Mouse (Mus musculus): ENCODE data around the gene Slc22a18. TPM values are rescaled to one million over a fixed set of nuclear protein-coding genes. Genes with fewer than 3 reads are reported as not detected.

Slc22a18 gene
- total RNA-seq, 4 experiments from 2014 or later = 0.78 to 1.8 (median 1.2) TPM

GRCm38 (mm10) chr7:143462516-143462915 lies 11.0 kb upstream of the Slc22a18 start:
- DNase-seq (ENCODE audit: low spot score in 2 of 2) = no peak

- DNase-seq (ENCODE audit: low spot score in 2 of 2) = peak in 1 of 2 experiments; percentile 54
These were observed 9.6 kb upstream of the Slc22a18 start for GRCm38 (mm10) chr7:143463865-143464415.

GRCm38 (mm10) chr7:143464811-143465560 lies 8.6 kb upstream of the Slc22a18 start:
- DNase-seq (ENCODE audit: low spot score in 2 of 2) = no peak

GRCm38 (mm10) chr7:143466099-143466677 lies 7.3 kb upstream of the Slc22a18 start:
- peak; percentile 50 to 73 for DNase-seq (ENCODE audit: low spot score in 2 of 2)

- DNase-seq (ENCODE audit: low spot score in 2 of 2) = no peak
These were observed 5.8 kb upstream of the Slc22a18 start for GRCm38 (mm10) chr7:143467714-143468113.

GRCm38 (mm10) chr7:143469946-143470345 lies 3.6 kb upstream of the Slc22a18 start:
- peak in 1 of 2 experiments; percentile 51 for DNase-seq (ENCODE audit: low spot score in 2 of 2)

- no peak for DNase-seq (ENCODE audit: low spot score in 2 of 2)
These were observed 1.3 kb downstream of the Slc22a18 start for GRCm38 (mm10) chr7:143474811-143475210.

- no peak for DNase-seq (ENCODE audit: low spot score in 2 of 2)
These were observed 2.3 kb downstream of the Slc22a18 start for GRCm38 (mm10) chr7:143475876-143476275.

- DNase-seq (ENCODE audit: low spot score in 2 of 2) = no peak
These were observed 3.3 kb downstream of the Slc22a18 start for GRCm38 (mm10) chr7:143476702-143477335.

GRCm38 (mm10) chr7:143477800-143478199 lies 4.3 kb downstream of the Slc22a18 start:
- no peak for DNase-seq (ENCODE audit: low spot score in 2 of 2)

GRCm38 (mm10) chr7:143480498-143480897 lies 7.0 kb downstream of the Slc22a18 start:
- no peak for DNase-seq (ENCODE audit: low spot score in 2 of 2)

- no peak for DNase-seq (ENCODE audit: low spot score in 2 of 2)
These were observed 8.4 kb downstream of the Slc22a18 start for GRCm38 (mm10) chr7:143481806-143482387.

- no peak for DNase-seq (ENCODE audit: low spot score in 2 of 2)
These were observed 9.0 kb downstream of the Slc22a18 start for GRCm38 (mm10) chr7:143482541-143482940.

GRCm38 (mm10) chr7:143489735-143490134 lies 16.2 kb downstream of the Slc22a18 start:
- DNase-seq (ENCODE audit: low spot score in 2 of 2) = no peak

GRCm38 (mm10) chr7:143493616-143494126 lies 20.1 kb downstream of the Slc22a18 start:
- no peak for DNase-seq (ENCODE audit: low spot score in 2 of 2)

- no peak for DNase-seq (ENCODE audit: low spot score in 2 of 2)
These were observed 21.8 kb downstream of the Slc22a18 start for GRCm38 (mm10) chr7:143495104-143495961.

- no peak for DNase-seq (ENCODE audit: low spot score in 2 of 2)
These were observed 25.0 kb downstream of the Slc22a18 start for GRCm38 (mm10) chr7:143498584-143498983.

GRCm38 (mm10) chr7:143500912-143501311 lies 27.4 kb downstream of the Slc22a18 start:
- DNase-seq (ENCODE audit: low spot score in 2 of 2) = no peak

GRCm38 (mm10) chr7:143501643-143502417 lies 28.3 kb downstream of the Slc22a18 start:
- DNase-seq (ENCODE audit: low spot score in 2 of 2) = no peak

Data from left cerebral cortex, adult 8-10 months (tissue).